Mouse (Mus musculus): ENCODE data around the gene Rnf185. TPM values are rescaled to one million over a fixed set of nuclear protein-coding genes. Genes with fewer than 3 reads are reported as not detected.
A peak's percentile ranks its signal among the peaks of the same experiment; 100 is the strongest.

The Rnf185 gene
- total RNA-seq, 2 experiments from 2014 or later = 19.5 to 20.2 TPM

GRCm38 (mm10) chr11:3370928-3371598 lies 81.1 kb downstream of the Rnf185 start:
- intact Hi-C loops (cut with DNase I) = no loop called here
- peak; percentile 66 for DNase-seq (ENCODE audit: low spot score)

- intact Hi-C loops (cut with DNase I) = no loop called here
- no peak for DNase-seq (ENCODE audit: low spot score)
These were observed 82.0 kb downstream of the Rnf185 start for GRCm38 (mm10) chr11:3370162-3370561.

- no peak for DNase-seq (ENCODE audit: low spot score)
- intact Hi-C loops (cut with DNase I) = no loop called here
These were observed 82.7 kb downstream of the Rnf185 start for GRCm38 (mm10) chr11:3369449-3369848.

- intact Hi-C loops (cut with DNase I) = no loop called here
- no peak for DNase-seq (ENCODE audit: low spot score)
These were observed 83.2 kb downstream of the Rnf185 start for GRCm38 (mm10) chr11:3368983-3369382.

- intact Hi-C loops (cut with DNase I) = no loop called here
- DNase-seq (ENCODE audit: low spot score) = no peak
These were observed 85.8 kb downstream of the Rnf185 start for GRCm38 (mm10) chr11:3366411-3366810.

Other genes starting within 250 kb of the Rnf185 start
- gene Eif4enif1, start 250.0 kb downstream of the Rnf185 start, total RNA-seq (2021) = 10 to 100 TPM; 42.1 to 45.1 TPM
- 10 to 100 TPM; 58.0 to 65.0 TPM for gene Drg1, start 185.9 kb downstream of the Rnf185 start, total RNA-seq (2021)
- 10 to 100 TPM; 25.6 to 26.4 TPM for gene Patz1, start 163.5 kb downstream of the Rnf185 start, total RNA-seq (2021)
- gene Pik3ip1, start 122.0 kb downstream of the Rnf185 start, total RNA-seq (2021) = 10 to 100 TPM; 39.4 to 42.4 TPM
- gene Limk2, start 43.2 kb downstream of the Rnf185 start, total RNA-seq (2021) = 10 to 100 TPM; 17.2 to 18.5 TPM
- not detected for gene Pla2g3, start 35.9 kb upstream of the Rnf185 start, total RNA-seq (2021)
- gene Inpp5j, start 52.5 kb upstream of the Rnf185 start, total RNA-seq (2021) = 10 to 100 TPM; 29.4 to 30.6 TPM
- 10 to 100 TPM; 40.6 to 44.9 TPM for gene Selenom, start 62.3 kb upstream of the Rnf185 start, total RNA-seq (2021)
- gene Smtn, start 88.2 kb upstream of the Rnf185 start, total RNA-seq (2021) = 100 to 1,000 TPM; 170 to 174 TPM
- 10 to 100 TPM; 22.0 to 23.9 TPM for gene Morc2a, start 196.8 kb upstream of the Rnf185 start, total RNA-seq (2021)